Mouse (Mus musculus) lung, postnatal 0 days (tissue): Measurements from ENCODE around the gene Sptb. TPM values are rescaled to one million over a fixed set of nuclear protein-coding genes. Genes with fewer than 3 reads are reported as not detected.

ENCODE experiments used
- ATAC-seq: fragments of 200-750 bp; cut with Nextera tagmentation; 2 replicates; pipeline ENCODE4 v1.8.0; 2017; ENCODE audit warnings: moderate library complexity
- DNase-seq: peaks from one replicate; pipeline ENCODE4 v3.0.0-alpha.2; 2016; ENCODE audit warnings: low spot score
- H3K27ac ChIP-seq: fragments of 300-500 bp; sonication (generic); 2 replicates; pipeline ENCODE4 v1.5.1; 2014; ENCODE audit warnings: antibody characterized with exemption, mild to moderate bottlenecking, low read length, mixed read lengths
- H3K27me3 ChIP-seq: fragments of 300-500 bp; sonication (generic); replicated peaks from 2 replicates; pipeline ENCODE4 v1.6.1; 2014; ENCODE audit warnings: low read length, mixed read lengths; ENCODE audit not compliant: insufficient read depth
- H3K36me3 ChIP-seq: fragments of 300-500 bp; sonication (generic); 2 replicates; pipeline ENCODE4 v1.6.1; 2014; ENCODE audit warnings: low read length, mixed read lengths; ENCODE audit not compliant: insufficient read depth
- H3K4me1 ChIP-seq: fragments of 300-500 bp; sonication (generic); 2 replicates; pipeline ENCODE4 v1.6.1; 2014; ENCODE audit warnings: antibody characterized with exemption, low read depth, low read length, mixed read lengths; ENCODE audit not compliant: insufficient read depth
- H3K4me2 ChIP-seq: fragments of 300-500 bp; sonication (generic); replicated peaks from 2 replicates; pipeline ENCODE4 v1.6.1; 2014; ENCODE audit warnings: low read depth, mild to moderate bottlenecking, low read length, moderate library complexity, mixed read lengths
- H3K4me3 ChIP-seq: fragments of 300-500 bp; sonication (generic); 2 replicates; pipeline ENCODE4 v1.5.1; 2014; ENCODE audit warnings: low read depth, low read length
- H3K9ac ChIP-seq: fragments of 300-500 bp; sonication (generic); replicated peaks from 2 replicates; pipeline ENCODE4 v1.6.1; 2014; ENCODE audit warnings: low read depth, mild to moderate bottlenecking
- H3K9me3 ChIP-seq: fragments of 300-500 bp; sonication (generic); 2 replicates; pipeline ENCODE4 v1.6.1; 2016; ENCODE audit warnings: low read length, mixed read lengths
- CTCF ChIP-seq: IDR thresholded peaks from 2 replicates; pipeline ENCODE4 v1.5.1; 2016; ENCODE audit warnings: antibody characterized with exemption, mild to moderate bottlenecking
- EP300 ChIP-seq: IDR thresholded peaks from 2 replicates; pipeline ENCODE4 v1.6.1; 2016; ENCODE audit warnings: antibody characterized with exemption, mild to moderate bottlenecking, control low read depth
- WGBS: fragments of 180-500 bp; shearing (Covaris S2); extraction: QIAGEN DNeasy Blood & Tissue Kit; methylation state at CpG from one replicate; pipeline ENCODE4 v1.1.7; 2014; 5-methylcytosine and 5-hydroxymethylcytosine counted together
- polyA plus RNA-seq: library from polyadenylated mRNA; unstranded; fragments of >200 nt; fragmentation: Nextera tagmentation; extraction: Ambion mirVana; gene quantifications from 2 replicates; pipeline ENCODE4 v1.2.1, GENCODE M21; 2015

The Sptb gene
- polyA plus RNA-seq, 1 experiment from 2014 or later: 0.35 TPM

GRCm38 (mm10) chr12:76694801-76695505 is 15.4 kb downstream of the Sptb start:
- DNase-seq: peak; percentile 37
- no peaks in the 10 kb centered on the region for H3K9me3 ChIP-seq
- no peaks in the 10 kb centered on the region for H3K36me3 ChIP-seq
- WGBS: 4% methylated on average over 17 of the region's 17 CpGs
- H3K27me3 ChIP-seq: no peaks in the 10 kb centered on the region
- peak overlapping the region; percentile 16; the same call in 1 of the 2 replicates for H3K4me3 ChIP-seq
- peak overlapping the region; percentile 57 for H3K4me2 ChIP-seq
- no peak overlapping the region for H3K27ac ChIP-seq
- TF ChIP-seq CTCF (peak; percentile 6; the same call in 1 of the 2 replicates), EP300 (no peak)
- ATAC-seq: peak; percentile 35; the same call in 1 of the 2 replicates
- H3K4me1 ChIP-seq: no peaks in the 10 kb centered on the region
- H3K9ac ChIP-seq: no peak overlapping the region

- 66% methylated on average over 10 of the region's 10 CpGs for WGBS
- no peak overlapping the region for H3K27ac ChIP-seq
These were observed 22.7 kb downstream of the Sptb start for GRCm38 (mm10) chr12:76687498-76688200.

GRCm38 (mm10) chr12:76685647-76686046 is 24.7 kb downstream of the Sptb start:
- DNase-seq (no peak), ATAC-seq (no peak)
- no peaks in the 10 kb centered on the region for H3K27me3 ChIP-seq
- WGBS: 98% methylated on average over 3 of the region's 3 CpGs
- H3K9me3 ChIP-seq: no peaks in the 10 kb centered on the region
- no peak overlapping the region for H3K9ac ChIP-seq
- H3K4me3 ChIP-seq: no peak overlapping the region
- H3K4me1 ChIP-seq: no peaks in the 10 kb centered on the region
- H3K27ac ChIP-seq: no peak overlapping the region
- TF ChIP-seq EP300: no peak
- no peak for TF ChIP-seq CTCF
- no peaks in the 10 kb centered on the region for H3K36me3 ChIP-seq
- no peak overlapping the region for H3K4me2 ChIP-seq

More at GRCm38 (mm10) chr12:76687498-76688200, 22.7 kb downstream of the Sptb start:
- Histone ChIP-seq H3K4me1 (no peaks in the 10 kb centered on the region), H3K27me3 (no peaks in the 10 kb centered on the region), H3K9me3 (no peaks in the 10 kb centered on the region), H3K4me2 (no peak overlapping the region), H3K36me3 (no peaks in the 10 kb centered on the region), H3K9ac (no peak overlapping the region), H3K4me3 (no peak overlapping the region)
- TF ChIP-seq CTCF: no peak
- no peak for TF ChIP-seq EP300
- DNase-seq: no peak
- ATAC-seq: no peak

GRCm38 (mm10) chr12:76684493-76684892 is 25.9 kb downstream of the Sptb start:
- no peak overlapping the region for H3K9ac ChIP-seq
- H3K9me3 ChIP-seq: no peaks in the 10 kb centered on the region
- no peak overlapping the region for H3K4me3 ChIP-seq
- DNase-seq: no peak
- H3K36me3 ChIP-seq: no peaks in the 10 kb centered on the region
- no peak for ATAC-seq
- no peak overlapping the region for H3K27ac ChIP-seq
- 54% methylated on average over 6 of the region's 6 CpGs for WGBS
- H3K4me1 ChIP-seq: no peaks in the 10 kb centered on the region
- H3K27me3 ChIP-seq: no peaks in the 10 kb centered on the region
- TF ChIP-seq EP300: no peak
- TF ChIP-seq CTCF: no peak
- no peak overlapping the region for H3K4me2 ChIP-seq

GRCm38 (mm10) chr12:76681937-76682336 is 28.4 kb downstream of the Sptb start:
- TF ChIP-seq EP300: no peak
- no peak for TF ChIP-seq CTCF
- no peaks in the 10 kb centered on the region for H3K27me3 ChIP-seq
- H3K9ac ChIP-seq: no peak overlapping the region
- DNase-seq: no peak
- no peaks in the 10 kb centered on the region for H3K4me1 ChIP-seq
- no peaks in the 10 kb centered on the region for H3K9me3 ChIP-seq
- no peak overlapping the region for H3K4me3 ChIP-seq
- no peaks in the 10 kb centered on the region for H3K36me3 ChIP-seq
- H3K4me2 ChIP-seq: no peak overlapping the region
- no peak overlapping the region for H3K27ac ChIP-seq
- no peak for ATAC-seq

- WGBS: 34% methylated on average over 7 of the region's 7 CpGs
- no peaks in the 10 kb centered on the region for H3K4me1 ChIP-seq
- H3K36me3 ChIP-seq: no peaks in the 10 kb centered on the region
- H3K27me3 ChIP-seq: no peaks in the 10 kb centered on the region
- ATAC-seq (no peak), DNase-seq (peak; percentile 25)
- no peaks in the 10 kb centered on the region for H3K9me3 ChIP-seq
- no peak overlapping the region for H3K4me3 ChIP-seq
- no peak overlapping the region; the same call in 1 of the 2 replicates for H3K4me2 ChIP-seq
- TF ChIP-seq EP300 (no peak), CTCF (no peak)
- H3K27ac ChIP-seq: no peak overlapping the region
- no peak overlapping the region for H3K9ac ChIP-seq
These were observed 33.3 kb downstream of the Sptb start for GRCm38 (mm10) chr12:76677068-76677467.
